Mouse (Mus musculus): ENCODE data around the gene Nasp.

DNA sequence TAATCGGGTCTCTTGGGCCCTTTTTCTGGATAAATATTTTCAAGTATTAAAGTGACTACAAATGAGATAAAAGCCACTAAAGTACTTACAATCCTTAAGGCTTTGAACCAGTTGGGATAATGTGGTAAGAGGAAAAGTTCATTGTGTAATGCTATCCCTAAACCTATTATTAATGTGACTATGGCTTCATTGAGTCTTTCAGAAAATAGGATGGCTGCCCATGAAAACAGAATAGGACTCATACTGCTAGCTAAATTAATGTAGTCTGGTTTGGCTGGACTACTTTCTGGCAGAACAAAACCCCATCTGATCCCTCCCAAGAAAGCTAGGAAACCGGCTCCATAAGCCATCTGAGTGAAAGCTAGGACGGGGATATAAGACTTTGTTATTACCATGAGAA is 74.7 kb downstream of the Nasp start:
- TF ChIP-seq CTCF (IDR thresholded peaks at IDR 0.05; ENCODE audit: extremely low read depth, insufficient read depth, insufficient read length, insufficient replicate concordance) (no peak), POLR2A (IDR thresholded peaks at IDR 0.05; ENCODE audit: low read depth, low read length) (no peak)
